Mouse (Mus musculus) E14TG2a.4 (cell line): ENCODE data around the gene Tecpr1.

Source experiments
- CTCF ChIP-seq: conservative IDR thresholded peaks from 2 replicates; pipeline ENCODE4 v1.5.1; 2014; ENCODE audit warnings: low read length
- NANOG ChIP-seq: IDR thresholded peaks from 2 replicates; pipeline ENCODE4 v1.6.1; 2014; ENCODE audit warnings: borderline replicate concordance, low read length, mixed read lengths
- POU5F1 ChIP-seq: IDR thresholded peaks from 2 replicates; pipeline ENCODE4 v1.6.1; 2014; ENCODE audit warnings: low read length, borderline replicate concordance

- TF ChIP-seq CTCF (no peak), POU5F1 (no peak), NANOG (no peak)
These were observed 76.5 kb downstream of the Tecpr1 start for GRCm38 (mm10) chr5:144146898-144147297.
